Mouse (Mus musculus): Measurements from ENCODE around the gene Calcr.
"Not testable (repeated sequence)": the region's sequence is repeated elsewhere in the genome, so short reads cannot be mapped to it uniquely, and the experiment has no call there.

Calcr gene

DNA sequence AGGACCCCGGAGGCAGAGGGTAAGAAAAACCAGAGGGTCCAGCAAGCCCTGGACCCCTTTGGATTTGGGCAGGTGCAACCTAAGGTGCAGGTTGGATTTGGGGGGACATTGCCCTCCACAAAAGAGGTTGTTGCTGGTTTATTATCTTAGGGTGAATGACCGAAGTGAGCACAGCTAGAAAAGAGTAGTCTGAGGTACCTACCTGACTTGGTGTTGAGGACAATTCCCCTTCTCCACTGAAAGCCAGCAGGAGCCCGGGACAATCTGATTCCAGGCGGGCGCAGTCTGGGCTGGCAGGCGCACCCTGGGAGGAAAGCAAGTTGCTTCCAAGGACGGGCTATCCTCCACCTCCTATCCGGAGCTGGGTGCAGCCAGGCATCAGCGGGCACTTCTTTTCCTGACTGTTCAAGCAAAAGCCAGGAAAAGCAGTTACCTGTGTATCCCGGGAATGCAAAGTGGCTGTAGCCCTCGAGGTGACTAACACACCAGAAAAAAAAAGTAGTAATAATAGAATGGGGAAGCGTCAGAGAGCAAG is at the start of gene Calcr:
Calcr (minus strand) TSS at position 485 of the 535 bp plus-strand sequence.
- peak in 1 of 2 experiments; percentile 12 for DNase-seq

DNA sequence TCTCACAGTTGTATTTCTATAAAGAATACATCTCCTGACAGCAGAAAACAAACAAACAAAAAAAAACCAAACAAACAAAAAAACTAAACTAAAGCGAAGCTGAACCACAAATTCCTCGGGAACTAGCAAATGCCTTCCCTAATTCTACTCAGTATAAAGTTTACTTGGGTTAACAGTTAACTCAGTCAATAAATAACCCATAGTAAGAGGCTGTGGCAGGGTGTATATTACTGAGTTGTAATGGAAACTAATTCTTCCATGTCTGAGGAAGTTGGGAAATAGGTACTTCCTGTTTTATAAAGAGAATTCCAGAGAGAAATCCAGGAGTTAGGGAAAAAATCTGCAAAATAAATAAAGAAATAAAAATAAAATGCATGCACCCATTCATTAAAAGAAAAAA is 3.0 kb upstream of the Calcr start:
- peak in 1 of 2 experiments; percentile 10 for DNase-seq

- DNase-seq = peak; percentile 9 to 38
Measured at GRCm38 (mm10) chr6:3763171-3763967, 1.1 kb downstream of the Calcr start.

- DNase-seq = no peak
Measured at GRCm38 (mm10) chr6:3751576-3751975, 12.9 kb downstream of the Calcr start.

DNA sequence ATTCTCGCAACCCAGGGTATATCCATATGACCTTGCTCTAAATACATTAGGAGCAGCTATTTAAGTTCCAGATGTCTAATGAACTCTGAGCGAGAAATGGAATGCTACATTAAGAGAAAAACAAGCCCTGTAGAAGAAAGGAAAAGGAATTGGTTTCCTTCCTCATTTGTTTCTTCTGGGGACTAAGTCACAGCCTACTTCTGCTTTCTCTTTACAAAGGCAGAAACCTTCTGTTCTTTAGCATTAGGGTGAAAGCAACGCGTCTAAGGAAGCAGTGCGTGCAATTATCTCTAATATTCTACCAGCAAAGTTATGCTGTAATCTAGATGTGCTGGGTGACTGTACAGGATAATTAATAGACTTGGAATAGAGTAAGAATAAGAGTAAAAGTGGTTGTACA is 14.9 kb downstream of the Calcr start:
- no peak for DNase-seq

DNA sequence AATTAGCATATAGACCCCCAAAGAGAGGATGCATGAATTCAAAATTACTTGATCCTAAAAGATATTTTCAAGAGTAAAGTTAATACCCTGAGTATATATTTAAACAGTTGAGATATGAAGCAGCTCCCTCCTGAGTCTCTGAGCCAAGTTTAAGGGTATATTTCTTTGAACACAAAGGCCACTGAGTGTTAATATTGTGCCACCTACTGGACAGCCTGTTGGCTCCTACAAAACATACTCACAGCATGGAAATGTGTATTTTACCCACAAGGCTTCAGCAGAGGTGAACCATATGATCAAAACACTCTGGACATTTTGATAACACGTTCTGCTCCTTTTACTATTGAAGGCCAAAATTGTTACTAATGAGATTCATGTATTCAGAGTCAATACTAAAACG is 19.0 kb downstream of the Calcr start:
- DNase-seq = peak in 1 of 2 experiments; percentile 8

- no peak for DNase-seq
Measured at GRCm38 (mm10) chr6:3741996-3742713, 22.4 kb downstream of the Calcr start.

DNA sequence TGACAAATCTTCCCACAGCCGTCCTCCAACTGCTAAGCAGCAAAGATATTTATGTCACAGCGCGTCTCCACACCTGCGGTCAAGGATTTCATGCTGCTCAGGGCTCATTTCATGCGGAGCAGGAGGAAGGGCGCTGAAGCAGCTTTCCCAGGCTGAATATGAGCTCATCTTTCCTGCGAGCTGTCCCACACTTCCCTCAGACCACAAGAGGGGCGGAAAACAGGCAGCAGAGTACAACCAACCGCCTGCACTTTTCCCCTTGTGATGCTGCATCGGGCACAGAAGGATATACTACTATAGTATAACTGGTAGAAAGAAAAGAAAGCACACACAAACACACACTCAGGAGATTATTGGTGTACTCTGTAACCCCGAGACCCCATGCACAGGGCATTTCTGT is 23.2 kb downstream of the Calcr start:
- DNase-seq = no peak

- DNase-seq = no peak
Measured at GRCm38 (mm10) chr6:3730246-3730867, 34.2 kb downstream of the Calcr start.

- no peak for DNase-seq
Measured at GRCm38 (mm10) chr6:3688087-3688642, 76.3 kb downstream of the Calcr start.

- DNase-seq = not testable (repeated sequence)
Measured at GRCm38 (mm10) chr6:3678286-3678685, 86.2 kb downstream of the Calcr start.

DNA sequence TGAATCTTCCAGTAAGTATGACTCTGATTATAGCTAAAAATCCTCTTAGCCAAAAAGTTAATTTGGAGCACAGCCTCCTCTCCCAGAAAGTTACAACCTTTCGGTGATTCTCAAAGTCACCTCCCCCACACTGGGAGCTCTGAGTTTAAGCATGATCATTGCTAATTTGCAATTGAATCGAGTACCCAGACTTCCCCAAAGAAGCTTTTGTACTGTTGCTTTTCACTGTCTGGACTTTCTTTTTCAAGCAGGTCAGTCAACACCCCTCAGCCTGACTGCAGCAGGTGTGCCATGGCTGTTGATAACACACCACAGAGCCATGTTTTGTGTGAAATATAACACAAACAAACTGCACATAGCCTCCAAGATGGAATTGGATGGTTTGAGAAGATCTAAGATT is 86.7 kb downstream of the Calcr start:
- DNase-seq = no peak

DNA sequence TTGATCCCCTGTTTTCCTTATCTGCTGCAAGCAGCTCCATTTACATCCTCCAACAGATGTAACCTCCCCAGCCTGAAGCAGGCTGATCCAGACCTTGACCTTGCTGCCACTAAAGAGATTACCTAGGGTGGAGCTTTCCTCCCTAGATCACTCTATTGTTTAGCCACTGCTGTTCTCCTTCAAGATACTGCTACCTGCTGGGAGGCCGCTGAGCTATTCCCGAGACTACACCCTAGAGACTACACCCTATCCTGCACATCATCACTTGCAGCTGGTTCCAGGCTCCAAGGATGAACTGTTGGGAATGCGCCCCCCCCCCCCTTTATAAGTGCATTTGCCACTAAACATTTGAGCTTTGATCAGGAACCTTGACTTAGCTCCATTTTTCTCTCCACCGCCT is 92.6 kb downstream of the Calcr start:
- not testable (repeated sequence) for DNase-seq

DNA sequence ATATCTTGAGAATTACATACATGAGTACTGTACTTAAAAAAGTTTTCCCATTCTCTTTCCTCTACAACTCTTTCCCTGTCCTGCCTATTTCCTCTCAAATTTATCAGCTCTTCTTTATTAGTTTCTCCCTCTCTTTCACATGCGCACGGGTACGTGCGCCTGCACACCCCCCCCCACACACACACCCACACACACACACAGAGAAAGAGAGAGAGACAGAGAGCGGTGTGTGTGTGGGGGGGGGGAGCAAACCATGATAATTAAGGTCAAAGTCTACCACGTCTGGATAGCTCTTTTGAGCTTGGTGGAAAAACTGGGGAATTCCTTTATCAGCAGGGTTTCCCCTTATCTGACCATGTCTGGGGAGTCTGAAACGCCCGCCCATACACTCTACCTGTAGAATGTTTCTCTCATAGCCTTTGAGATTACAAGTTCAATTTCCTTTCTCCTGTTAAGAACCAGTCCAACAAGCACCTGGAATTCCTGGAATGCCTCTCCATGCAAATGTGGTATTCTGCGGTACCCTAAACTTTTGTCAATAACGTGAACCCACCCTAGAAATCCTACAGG is 100.3 kb downstream of the Calcr start:
- no peak for DNase-seq

DNA sequence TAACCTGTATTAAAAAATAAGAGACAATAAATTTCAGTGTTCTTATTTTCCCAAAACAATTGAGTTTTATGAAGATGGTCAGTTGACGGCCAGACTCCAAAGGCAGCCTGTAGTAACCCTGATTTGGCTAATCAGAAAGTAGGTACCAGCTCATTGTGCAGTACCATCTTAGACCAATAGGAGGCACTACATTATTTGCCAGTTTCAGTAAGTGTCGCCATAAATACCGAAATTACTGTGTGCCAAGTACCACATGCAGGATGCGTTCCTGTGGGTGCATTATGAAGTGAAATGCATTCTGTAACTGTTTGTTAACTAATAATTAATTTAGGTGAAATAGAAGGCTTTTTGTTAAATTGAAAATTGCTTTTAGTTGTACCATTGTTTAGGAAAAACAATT is 106.1 kb downstream of the Calcr start:
- DNase-seq = no peak
